Mouse (Mus musculus) CH12.LX (cell line): ENCODE measurements around the gene Smpd3. TPM values are rescaled to one million over a fixed set of nuclear protein-coding genes. Genes with fewer than 3 reads are reported as not detected.

Source experiments
- DNase-seq: peaks from one replicate; pipeline ENCODE4 v3.0.0-alpha.2; 2013; ENCODE audit errors: extremely low read depth
- H3K27ac ChIP-seq: 2 replicates; pipeline ENCODE4 v1.5.1; 2012; ENCODE audit warnings: low read depth, mild to moderate bottlenecking, control low read depth, moderate library complexity; ENCODE audit not compliant: insufficient read depth
- H3K27me3 ChIP-seq: replicated peaks from 2 replicates; pipeline ENCODE3; 2012; ENCODE audit warnings: inconsistent platforms
- H3K36me3 ChIP-seq, 2 experiments: replicated peaks in 1 of 2; 2 replicates each; pipeline versions ENCODE3 to v1.6.1; 2012; ENCODE audit warnings: inconsistent platforms in 1 of 2, low read length in 1 of 2, mild to moderate bottlenecking in 1 of 2, mixed read lengths in 1 of 2, moderate library complexity in 1 of 2; ENCODE audit not compliant: control insufficient read depth in 1 of 2, insufficient read depth in 1 of 2
- H3K4me1 ChIP-seq, 2 experiments: 2 replicates each; pipeline ENCODE4 v1.6.1; 2012; ENCODE audit warnings: inconsistent platforms in 1 of 2, moderate library complexity in 1 of 2; ENCODE audit not compliant: insufficient read depth in 2 of 2, control insufficient read depth in 1 of 2
- H3K4me2 ChIP-seq: 2 replicates; pipeline ENCODE4 v1.6.1; 2012; ENCODE audit warnings: low read depth, mild to moderate bottlenecking, control low read depth; ENCODE audit not compliant: poor library complexity, insufficient read depth, severe bottlenecking
- H3K4me3 ChIP-seq, 3 experiments: fragments of 150-350 bp in 1 of 3; sonication (generic) in 1 of 3; replicated peaks in 1 of 3; 2 replicates each; pipeline versions ENCODE3 to v1.5.1; 2011 to 2012; ENCODE audit warnings: low read depth in 2 of 3, low read length in 2 of 3, mild to moderate bottlenecking in 2 of 3, moderate library complexity in 2 of 3, control low read depth in 1 of 3, improper control_type of control experiment in 1 of 3, inconsistent platforms in 1 of 3, mixed read lengths in 1 of 3; ENCODE audit not compliant: poor library complexity in 1 of 3
- H3K79me2 ChIP-seq: replicated peaks from 2 replicates; pipeline ENCODE4 v1.6.1; 2012; ENCODE audit warnings: mild to moderate bottlenecking, moderate library complexity; ENCODE audit not compliant: control insufficient read depth, poor library complexity, insufficient read depth, severe bottlenecking; ENCODE audit errors: extremely low read depth
- H3K9ac ChIP-seq: 2 replicates; pipeline ENCODE4 v1.6.1; 2012; ENCODE audit warnings: low read depth, mild to moderate bottlenecking, control low read depth, moderate library complexity; ENCODE audit not compliant: insufficient read depth
- H3K9me3 ChIP-seq: replicated peaks from 2 replicates; pipeline ENCODE3; 2012; ENCODE audit warnings: low read length, inconsistent platforms, mixed read lengths
- BHLHE40 ChIP-seq: IDR thresholded peaks from 2 replicates; pipeline ENCODE4 v1.6.1; 2011; ENCODE audit warnings: mild to moderate bottlenecking, low read depth, low read length, improper control_type of control experiment
- CTCF ChIP-seq, 2 experiments: IDR thresholded peaks in 1 of 2; conservative IDR thresholded peaks in 1 of 2; 2 replicates each; pipeline ENCODE4 v1.5.1; 2011 to 2012; ENCODE audit warnings: low read depth in 2 of 2, low read length in 2 of 2, improper control_type of control experiment in 1 of 2, inconsistent platforms in 1 of 2, mild to moderate bottlenecking in 1 of 2, moderate library complexity in 1 of 2
- E2F4 ChIP-seq: IDR thresholded peaks from 2 replicates; pipeline ENCODE4 v1.6.1; 2011; ENCODE audit warnings: low read depth, low read length, improper control_type of control experiment; ENCODE audit not compliant: insufficient replicate concordance
- ETS1 ChIP-seq: conservative IDR thresholded peaks from 2 replicates; pipeline ENCODE4 v1.6.1; 2012; ENCODE audit warnings: low read depth, mild to moderate bottlenecking, inconsistent platforms, low read length, improper control_type of control experiment, moderate library complexity
- GABPA ChIP-seq: IDR thresholded peaks from 2 replicates; pipeline ENCODE4 v1.6.1; 2012; ENCODE audit warnings: low read depth, low read length, improper control_type of control experiment, inconsistent platforms; ENCODE audit not compliant: insufficient replicate concordance
- IRF4 ChIP-seq: IDR thresholded peaks from 2 replicates; pipeline ENCODE4 v1.6.1; 2014; ENCODE audit warnings: low read depth, mild to moderate bottlenecking, inconsistent platforms, low read length, improper control_type of control experiment
- MAZ ChIP-seq: IDR thresholded peaks from 2 replicates; pipeline ENCODE4 v1.6.1; 2012; ENCODE audit warnings: low read depth, mild to moderate bottlenecking, inconsistent platforms, low read length, improper control_type of control experiment, moderate library complexity
- MEF2A ChIP-seq: IDR thresholded peaks from 2 replicates; pipeline ENCODE4 v1.6.1; 2014; ENCODE audit warnings: low read depth, mild to moderate bottlenecking, inconsistent platforms, low read length, improper control_type of control experiment, borderline replicate concordance
- MXI1 ChIP-seq: IDR thresholded peaks from 2 replicates; pipeline ENCODE4 v1.6.1; 2011; ENCODE audit warnings: mild to moderate bottlenecking, low read depth, low read length, improper control_type of control experiment
- MYC ChIP-seq: IDR thresholded peaks from 2 replicates; pipeline ENCODE4 v1.6.1; 2011; ENCODE audit warnings: low read depth, mild to moderate bottlenecking, improper control_type of control experiment, low read length
- NRF1 ChIP-seq: IDR thresholded peaks from 2 replicates; pipeline ENCODE4 v1.6.1; 2014; ENCODE audit warnings: low read depth, mild to moderate bottlenecking, inconsistent platforms, low read length, improper control_type of control experiment, moderate library complexity
- POLR2A ChIP-seq: IDR thresholded peaks from 2 replicates; pipeline ENCODE4 v1.6.1; 2011; ENCODE audit warnings: low read depth, mild to moderate bottlenecking, improper control_type of control experiment, low read length
- POLR2AphosphoS2 ChIP-seq: IDR thresholded peaks from 2 replicates; pipeline ENCODE4 v1.6.1; 2011; ENCODE audit warnings: low read depth, low read length, improper control_type of control experiment
- RAD21 ChIP-seq: IDR thresholded peaks from 2 replicates; pipeline ENCODE4 v1.6.1; 2011; ENCODE audit warnings: low read depth, mild to moderate bottlenecking, low read length, improper control_type of control experiment, moderate library complexity
- SIN3A ChIP-seq: IDR thresholded peaks from 2 replicates; pipeline ENCODE4 v1.6.1; 2012; ENCODE audit warnings: low read length, improper control_type of control experiment, inconsistent platforms
- SMC3 ChIP-seq: IDR thresholded peaks from 2 replicates; pipeline ENCODE4 v1.6.1; 2011; ENCODE audit warnings: low read depth, low read length, improper control_type of control experiment
- TBP ChIP-seq: conservative IDR thresholded peaks from 2 replicates; pipeline ENCODE4 v1.6.1; 2011; ENCODE audit warnings: low read depth, low read length, improper control_type of control experiment
- UBTF ChIP-seq: IDR thresholded peaks from 2 replicates; pipeline ENCODE4 v1.6.1; 2012; ENCODE audit warnings: low read depth, mild to moderate bottlenecking, inconsistent platforms, low read length, improper control_type of control experiment, moderate library complexity
- USF2 ChIP-seq: conservative IDR thresholded peaks from 2 replicates; pipeline ENCODE4 v1.6.1; 2011; ENCODE audit warnings: low read depth, low read length, improper control_type of control experiment
- ZC3H11A ChIP-seq: IDR thresholded peaks from 2 replicates; pipeline ENCODE4 v1.6.1; 2012; ENCODE audit warnings: low read depth, mild to moderate bottlenecking, inconsistent platforms, low read length, improper control_type of control experiment
- ZMIZ1 ChIP-seq: IDR thresholded peaks from 2 replicates; pipeline ENCODE4 v1.6.1; 2012; ENCODE audit warnings: low read depth, mild to moderate bottlenecking, inconsistent platforms, low read length, improper control_type of control experiment
- ZNF384 ChIP-seq: IDR thresholded peaks from 2 replicates; pipeline ENCODE4 v1.6.1; 2012; ENCODE audit warnings: low read depth, low read length, improper control_type of control experiment, inconsistent platforms
- dilution Hi-C: fragments of 300-500 bp; cut with MboI; formaldehyde crosslinking; loops from 2 replicates; pipeline ENCODE4 v1.14.3; 2020; ENCODE audit warnings: low sequenced_read_pairs; ENCODE audit not compliant: extremely low pct_unique_long_range_greater_than_20kb, extremely low pct_ligation_motif_present
- in situ Hi-C: fragments of 300-500 bp; cut with MboI; formaldehyde crosslinking; loops from 3 replicates; pipeline ENCODE4 v1.14.3; 2019; ENCODE audit warnings: low sequenced_read_pairs, low pct_ligation_motif_present, low pct_unique_long_range_greater_than_20kb, mixed read lengths
- polyA plus RNA-seq: library from polyadenylated mRNA; unstranded; fragments of >175 nt; gene quantifications from 2 replicates; pipeline ENCODE4 v1.2.1, GENCODE M21; 2012; ENCODE audit warnings: low read depth; ENCODE audit not compliant: insufficient read length
- total RNA-seq, 2 experiments: library from RNA; depleted of rRNA; stranded (reverse); fragments of 300-350 nt in 1 of 2; fragments of >200 nt in 1 of 2; gene quantifications; 2 replicates each; pipeline ENCODE4 v1.2.3; 2012 to 2014

The Smpd3 gene
- total and polyA plus RNA-seq, 3 experiments = 0.16 to 0.25 (median 0.19) TPM

- in situ Hi-C loops (no loop called here), dilution Hi-C loops (no loop called here)
- peaks cover 14% of the 10 kb centered on the region for H3K27me3 ChIP-seq
These were observed 22.2 kb downstream of the Smpd3 start for GRCm38 (mm10) chr8:106315402-106316187.

GRCm38 (mm10) chr8:106313799-106314198 is 24.0 kb downstream of the Smpd3 start:
- in situ Hi-C loops (no loop called here), dilution Hi-C loops (no loop called here)
- no peak overlapping the region for H3K9ac ChIP-seq
- H3K27ac ChIP-seq = no peak overlapping the region
- no peaks in the 10 kb centered on the region for H3K36me3 ChIP-seq
- no peak for TF ChIP-seq BHLHE40
- no peak for TF ChIP-seq ETS1
- no peak for TF ChIP-seq MEF2A
- no peak for TF ChIP-seq GABPA
- TF ChIP-seq USF2 = no peak
- no peak for TF ChIP-seq ZMIZ1
- TF ChIP-seq MAZ = no peak
- no peak for TF ChIP-seq SMC3
- no peak for TF ChIP-seq SIN3A
- TF ChIP-seq MXI1 = no peak
- TF ChIP-seq POLR2AphosphoS2 = no peak
- TF ChIP-seq ZNF384 = no peak
- TF ChIP-seq MYC = no peak
- TF ChIP-seq RAD21 = no peak
- no peak for TF ChIP-seq TBP
- no peak for TF ChIP-seq CTCF (conservative IDR thresholded peaks at IDR 0.05 in 1 of 2, IDR thresholded peaks at IDR 0.05 in 1 of 2; ENCODE audit: low read depth in 2 of 2, low read length in 2 of 2)
- H3K9me3 ChIP-seq = peaks cover 3% of the 10 kb centered on the region
- DNase-seq = no peak
- H3K27me3 ChIP-seq = peaks cover 11% of the 10 kb centered on the region
- no peaks in the 10 kb centered on the region for H3K79me2 ChIP-seq
- H3K4me3 ChIP-seq = no peak overlapping the region
- peaks cover 20 to 47% of the 10 kb centered on the region in 2 experiments for H3K4me1 ChIP-seq
- no peak overlapping the region for H3K4me2 ChIP-seq

More at GRCm38 (mm10) chr8:106315402-106316187, 22.2 kb downstream of the Smpd3 start:
- H3K9ac ChIP-seq = no peak overlapping the region
- TF ChIP-seq ZC3H11A = no peak
- no peak for TF ChIP-seq E2F4
- no peak for TF ChIP-seq POLR2A
- TF ChIP-seq MEF2A = no peak
- no peak for TF ChIP-seq RAD21
- no peak for TF ChIP-seq UBTF
- no peak for TF ChIP-seq USF2
- no peak for TF ChIP-seq ZMIZ1
- TF ChIP-seq NRF1 = no peak
- TF ChIP-seq IRF4 = no peak
- TF ChIP-seq CTCF (conservative IDR thresholded peaks at IDR 0.05 in 1 of 2, IDR thresholded peaks at IDR 0.05 in 1 of 2; ENCODE audit: low read depth in 2 of 2, low read length in 2 of 2) = no peak
- TF ChIP-seq, all 38 proteins: peak for 0
- no peak overlapping the region for H3K4me3 ChIP-seq
- H3K36me3 ChIP-seq = no peaks in the 10 kb centered on the region
- H3K27ac ChIP-seq = no peak overlapping the region
- peaks cover 11 to 29% of the 10 kb centered on the region in 2 experiments for H3K4me1 ChIP-seq
- H3K4me2 ChIP-seq = no peak overlapping the region
- no peak for DNase-seq
- no peaks in the 10 kb centered on the region for H3K79me2 ChIP-seq
- peaks cover 3% of the 10 kb centered on the region for H3K9me3 ChIP-seq
